Mouse (Mus musculus): ENCODE results near the gene Utp11. TPM values are rescaled to one million over a fixed set of nuclear protein-coding genes. Genes with fewer than 3 reads are reported as not detected.
"Not testable (repeated sequence)": the region's sequence is repeated elsewhere in the genome, so short reads cannot be mapped to it uniquely, and the experiment has no call there.

Gene Utp11
- polyA plus RNA-seq, 1 experiment = 29.7 TPM

DNA sequence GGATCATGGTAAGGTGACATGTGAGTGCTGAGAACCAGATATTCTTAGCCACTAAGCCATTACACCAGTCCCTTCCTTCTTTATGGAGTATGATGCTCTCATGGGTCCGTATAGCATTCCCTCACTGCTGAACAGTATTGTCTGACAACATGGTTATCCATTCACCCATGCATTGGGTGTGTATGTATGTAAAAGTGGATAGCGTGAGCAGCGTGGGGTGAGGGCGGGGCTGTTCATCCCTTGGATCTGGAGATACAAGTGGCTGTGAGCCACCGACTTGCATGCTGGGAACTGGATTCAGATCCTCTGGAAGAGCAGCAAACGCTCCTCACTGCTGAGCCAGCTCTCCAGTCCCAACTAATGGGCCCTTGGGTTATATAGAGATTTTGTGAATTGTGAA, 19.2 kb upstream of the Utp11 start:
- Histone ChIP-seq H3ac (ENCODE audit: control insufficient read depth, insufficient read length, low read depth) (no peak overlapping the region), H3K79me2 (ENCODE audit: control insufficient read depth, insufficient read depth) (peaks cover 33% of the 10 kb centered on the region), H3K27me3 (ENCODE audit: control insufficient read depth, insufficient read depth, insufficient read length) (no peaks in the 10 kb centered on the region), H3K79me3 (ENCODE audit: low read depth) (peaks cover 19% of the 10 kb centered on the region), H3K36me3 (ENCODE audit: control insufficient read depth, insufficient read depth) (peaks cover 21% of the 10 kb centered on the region), H3K4me3 (ENCODE audit: insufficient read depth, poor library complexity, severe bottlenecking) (no peak overlapping the region)
- TF ChIP-seq MYOG (IDR thresholded peaks at IDR 0.05; ENCODE audit: control insufficient read depth, extremely low read depth, insufficient read length) = no peak
- no peak for TF ChIP-seq CTCF (IDR thresholded peaks at IDR 0.05; ENCODE audit: control insufficient read depth, insufficient read depth, insufficient read length)
- no peak for TF ChIP-seq MYOD1 (IDR thresholded peaks at IDR 0.05; ENCODE audit: control insufficient read depth, insufficient read length, low read depth)
- no peak for TF ChIP-seq MAX (IDR thresholded peaks at IDR 0.05)
- no peak for TF ChIP-seq FOSL1 (IDR thresholded peaks at IDR 0.05; ENCODE audit: insufficient read depth, low read length, poor library complexity, severe bottlenecking)
- TF ChIP-seq CEBPB (IDR thresholded peaks at IDR 0.05; ENCODE audit: low read depth) = no peak
- TF ChIP-seq USF1 (IDR thresholded peaks at IDR 0.05; ENCODE audit: low read depth) = no peak

DNA sequence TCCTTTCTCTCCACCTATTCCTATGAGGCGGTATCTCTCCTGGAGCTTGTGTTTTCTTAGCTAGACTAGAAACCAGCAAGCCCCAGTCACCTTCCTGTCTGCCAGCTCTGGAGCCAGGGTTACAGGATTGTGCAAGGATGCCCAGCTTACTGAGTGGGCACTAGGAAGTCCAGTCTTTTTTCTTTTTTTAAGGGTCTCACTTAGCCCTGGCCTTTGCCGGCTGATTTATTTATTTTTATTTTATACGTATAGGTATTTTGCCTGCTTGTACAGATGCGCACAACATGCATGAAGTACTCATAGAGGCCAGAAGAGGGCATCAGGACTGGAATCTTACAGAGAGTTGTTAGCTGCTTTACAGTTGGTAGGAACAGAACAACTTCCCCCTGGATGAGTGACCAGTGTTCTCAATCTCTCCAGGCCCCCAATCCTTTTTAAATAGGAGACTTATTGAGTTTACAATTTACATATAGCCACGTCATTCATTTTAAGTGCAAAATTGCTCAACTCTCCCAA, 17.4 kb upstream of the Utp11 start:
- TF ChIP-seq MAX (IDR thresholded peaks at IDR 0.05) (no peak), CTCF (IDR thresholded peaks at IDR 0.05; ENCODE audit: control insufficient read depth, insufficient read depth, insufficient read length) (no peak), MYOD1 (IDR thresholded peaks at IDR 0.05; ENCODE audit: control insufficient read depth, insufficient read length, low read depth) (no peak), FOSL1 (IDR thresholded peaks at IDR 0.05; ENCODE audit: insufficient read depth, low read length, poor library complexity, severe bottlenecking) (no peak), MYOG (IDR thresholded peaks at IDR 0.05; ENCODE audit: control insufficient read depth, extremely low read depth, insufficient read length) (no peak), CEBPB (IDR thresholded peaks at IDR 0.05; ENCODE audit: low read depth) (no peak), USF1 (IDR thresholded peaks at IDR 0.05; ENCODE audit: low read depth) (no peak)
- H3K36me3 ChIP-seq (ENCODE audit: control insufficient read depth, insufficient read depth) = peaks cover 23% of the 10 kb centered on the region
- peaks cover 34% of the 10 kb centered on the region for H3K79me2 ChIP-seq (ENCODE audit: control insufficient read depth, insufficient read depth)
- no peak overlapping the region for H3K4me3 ChIP-seq (ENCODE audit: insufficient read depth, poor library complexity, severe bottlenecking)
- H3K79me3 ChIP-seq (ENCODE audit: low read depth) = peaks cover 26% of the 10 kb centered on the region
- H3K27me3 ChIP-seq (ENCODE audit: control insufficient read depth, insufficient read depth, insufficient read length) = no peaks in the 10 kb centered on the region
- no peak overlapping the region for H3ac ChIP-seq (ENCODE audit: control insufficient read depth, insufficient read length, low read depth)

DNA sequence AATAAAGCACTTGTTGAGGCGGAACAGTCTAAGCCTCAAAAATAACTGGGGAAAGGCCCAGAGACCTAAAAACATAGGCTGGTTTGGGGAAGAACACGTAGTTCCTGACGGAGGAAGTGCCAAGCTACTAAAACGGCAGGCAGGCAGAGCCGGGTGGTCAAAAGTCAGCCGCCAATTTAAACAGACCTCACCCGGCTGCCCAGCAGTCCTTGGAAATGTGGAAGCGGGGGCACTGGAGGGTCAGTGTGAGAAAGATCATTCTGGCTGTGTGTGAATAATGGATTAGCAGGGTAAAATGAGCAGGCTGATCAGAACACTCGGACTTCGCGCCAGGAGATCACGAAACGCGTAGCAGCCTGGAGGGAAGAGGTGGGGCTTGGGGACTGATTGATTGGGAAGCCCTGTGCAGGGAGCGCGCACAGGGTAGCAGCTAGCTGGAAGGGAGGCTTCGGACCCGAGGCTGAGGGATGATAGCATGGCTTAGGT, 16.6 kb upstream of the Utp11 start:
- Histone ChIP-seq H3K79me3 (ENCODE audit: low read depth) (peaks cover 26% of the 10 kb centered on the region), H3ac (ENCODE audit: control insufficient read depth, insufficient read length, low read depth) (peak overlapping the region; percentile 41), H3K27me3 (ENCODE audit: control insufficient read depth, insufficient read depth, insufficient read length) (no peaks in the 10 kb centered on the region), H3K79me2 (ENCODE audit: control insufficient read depth, insufficient read depth) (peaks cover 34% of the 10 kb centered on the region), H3K4me3 (ENCODE audit: insufficient read depth, poor library complexity, severe bottlenecking) (no peak overlapping the region), H3K36me3 (ENCODE audit: control insufficient read depth, insufficient read depth) (peaks cover 30% of the 10 kb centered on the region)
- TF ChIP-seq USF1 (IDR thresholded peaks at IDR 0.05; ENCODE audit: low read depth) (no peak), CEBPB (IDR thresholded peaks at IDR 0.05; ENCODE audit: low read depth) (no peak), MYOG (IDR thresholded peaks at IDR 0.05; ENCODE audit: control insufficient read depth, extremely low read depth, insufficient read length) (no peak), MYOD1 (IDR thresholded peaks at IDR 0.05; ENCODE audit: control insufficient read depth, insufficient read length, low read depth) (no peak), FOSL1 (IDR thresholded peaks at IDR 0.05; ENCODE audit: insufficient read depth, low read length, poor library complexity, severe bottlenecking) (no peak), CTCF (IDR thresholded peaks at IDR 0.05; ENCODE audit: control insufficient read depth, insufficient read depth, insufficient read length) (no peak), MAX (IDR thresholded peaks at IDR 0.05) (no peak)

DNA sequence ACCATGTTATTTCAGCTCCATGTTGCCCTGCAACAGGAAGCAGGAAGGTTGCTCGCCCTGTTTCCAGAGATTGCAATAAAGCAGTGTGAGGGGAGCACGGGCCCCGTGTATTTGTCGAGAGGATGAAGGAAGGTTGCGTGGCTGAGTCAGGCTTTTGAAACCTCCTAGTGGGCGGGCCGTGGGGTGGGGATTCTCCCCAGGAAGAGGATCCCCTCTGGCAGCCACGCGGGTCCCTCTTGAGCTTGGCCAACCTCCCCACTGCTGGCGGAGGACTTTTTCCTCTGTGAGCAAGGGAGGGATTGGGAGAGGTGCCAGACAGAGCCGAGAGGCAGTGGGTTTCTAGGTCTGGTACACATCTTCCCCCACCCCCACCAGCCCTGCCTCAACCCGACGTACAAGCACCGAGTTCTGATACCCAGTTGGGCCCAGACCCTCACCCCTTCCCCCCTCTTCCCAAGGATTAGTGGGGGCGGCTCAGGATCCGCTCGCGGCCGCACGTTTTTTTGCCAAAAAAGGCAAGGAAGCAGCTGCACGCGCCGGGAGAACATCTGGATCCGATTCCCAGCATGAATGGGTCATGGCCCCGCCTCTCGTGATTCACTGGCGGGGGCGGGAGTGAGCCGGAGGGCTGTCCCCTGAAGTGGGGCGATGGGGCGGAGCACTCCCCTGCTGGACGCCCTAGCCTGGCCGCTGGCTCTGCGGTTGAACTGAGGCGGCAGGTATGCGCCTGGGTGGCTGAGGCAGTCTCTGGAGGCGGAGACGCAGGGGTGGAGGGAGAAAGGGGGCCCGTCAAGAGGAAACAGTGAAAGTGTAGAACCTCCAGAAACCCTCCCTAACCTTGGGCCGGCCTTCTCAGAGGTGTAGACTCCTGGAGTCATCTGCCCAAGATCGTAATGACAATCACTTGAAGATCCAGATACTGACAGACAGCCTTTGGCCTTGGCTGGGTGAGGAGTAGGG, 15.4 kb upstream of the Utp11 start:
- Histone ChIP-seq H3ac (ENCODE audit: control insufficient read depth, insufficient read length, low read depth) (peak overlapping the region; percentile 56), H3K4me3 (ENCODE audit: insufficient read depth, poor library complexity, severe bottlenecking) (no peak overlapping the region), H3K36me3 (ENCODE audit: control insufficient read depth, insufficient read depth) (peaks cover 42% of the 10 kb centered on the region), H3K79me3 (ENCODE audit: low read depth) (peaks cover 37% of the 10 kb centered on the region), H3K79me2 (ENCODE audit: control insufficient read depth, insufficient read depth) (peaks cover 42% of the 10 kb centered on the region), H3K27me3 (ENCODE audit: control insufficient read depth, insufficient read depth, insufficient read length) (no peaks in the 10 kb centered on the region)
- peak; percentile 41 for TF ChIP-seq MYOD1 (IDR thresholded peaks at IDR 0.05; ENCODE audit: control insufficient read depth, insufficient read length, low read depth)
- TF ChIP-seq MAX (IDR thresholded peaks at IDR 0.05) = peak; percentile 56
- no peak for TF ChIP-seq CEBPB (IDR thresholded peaks at IDR 0.05; ENCODE audit: low read depth)

DNA sequence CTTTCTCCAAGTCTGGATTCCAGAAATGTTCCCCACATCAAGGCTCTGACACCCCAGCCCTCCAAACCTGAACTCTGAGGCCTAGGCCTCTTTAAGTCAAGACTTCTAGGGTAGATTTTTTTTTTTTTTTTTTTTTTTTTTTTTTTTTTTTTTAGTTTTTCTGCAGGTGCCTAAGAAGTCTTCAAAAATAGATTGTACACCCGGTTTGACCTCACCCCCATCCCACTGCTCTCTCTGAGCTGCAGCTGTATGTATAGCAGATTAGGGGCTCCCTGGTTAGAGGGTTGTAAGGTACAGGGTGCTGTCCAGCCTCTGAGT, 14.8 kb upstream of the Utp11 start:
- Histone ChIP-seq H3K36me3 (ENCODE audit: control insufficient read depth, insufficient read depth) (peaks cover 44% of the 10 kb centered on the region), H3K79me2 (ENCODE audit: control insufficient read depth, insufficient read depth) (peaks cover 49% of the 10 kb centered on the region), H3K79me3 (ENCODE audit: low read depth) (peaks cover 40% of the 10 kb centered on the region)
- not testable (repeated sequence) for H3K4me3 ChIP-seq (ENCODE audit: insufficient read depth, poor library complexity, severe bottlenecking); H3K27me3 ChIP-seq (ENCODE audit: control insufficient read depth, insufficient read depth, insufficient read length); H3ac ChIP-seq (ENCODE audit: control insufficient read depth, insufficient read length, low read depth)

GRCm38 (mm10) chr4:124707381-124708199, 14.2 kb upstream of the Utp11 start:
- not testable (repeated sequence) for H3K4me3 ChIP-seq (ENCODE audit: insufficient read depth, poor library complexity, severe bottlenecking); H3K27me3 ChIP-seq (ENCODE audit: control insufficient read depth, insufficient read depth, insufficient read length)
- H3K79me2 ChIP-seq (ENCODE audit: control insufficient read depth, insufficient read depth) = peaks cover 54% of the 10 kb centered on the region
- peaks cover 44% of the 10 kb centered on the region for H3K36me3 ChIP-seq (ENCODE audit: control insufficient read depth, insufficient read depth)
- peak overlapping the region; percentile 42 for H3ac ChIP-seq (ENCODE audit: control insufficient read depth, insufficient read length, low read depth)
- H3K79me3 ChIP-seq (ENCODE audit: low read depth) = peaks cover 46% of the 10 kb centered on the region

Measured in C2C12 (cell line).